Mouse (Mus musculus): Measurements from ENCODE around the gene Akain1. TPM values are rescaled to one million over a fixed set of nuclear protein-coding genes. Genes with fewer than 3 reads are reported as not detected.

Gene Akain1
- polyA plus RNA-seq (2012; ENCODE audit: insufficient read depth, insufficient read length, low replicate concordance, missing spikeins) = not detected in 2 replicates

DNA sequence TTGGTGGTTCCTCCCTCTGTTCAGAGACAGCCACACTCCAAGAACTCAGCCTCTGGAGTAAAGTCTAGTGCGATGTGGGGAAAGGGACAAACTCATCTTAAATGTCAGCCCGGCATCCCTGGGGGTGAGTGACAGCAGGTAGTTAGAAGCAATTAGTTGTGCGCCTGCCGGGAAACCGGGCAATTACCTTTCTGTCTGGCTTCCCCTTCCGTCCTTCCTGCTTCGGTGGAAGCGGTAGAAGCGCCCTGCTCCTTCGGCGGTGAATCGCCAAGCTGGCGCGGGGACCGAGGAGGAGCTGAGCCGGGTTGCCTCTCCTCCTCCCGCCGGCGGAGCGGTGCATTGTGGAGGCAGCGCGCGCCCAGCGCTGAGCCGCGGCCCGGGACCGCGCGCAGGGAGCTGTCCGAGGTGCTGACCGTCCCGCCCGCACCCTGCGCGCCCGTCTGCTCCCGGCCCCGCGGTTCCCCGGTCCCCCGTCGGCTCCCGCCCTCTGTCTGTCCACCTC lies at the start of gene Akain1:
Gene Akain1, plus strand, starts transcription at position 337 of the 502 bp plus-strand sequence.
- TF ChIP-seq CTCF (IDR thresholded peaks at IDR 0.05; ENCODE audit: insufficient read depth, low read depth, low read length) (0 out of 2 replicates have a peak, but pooled peaks have one; percentile 7), POLR2A (IDR thresholded peaks at IDR 0.05; ENCODE audit: insufficient read depth, low read depth, low read length) (0 out of 2 replicates have a peak, but pooled peaks have one; percentile 35)
- Histone ChIP-seq H3K4me1 (ENCODE audit: control insufficient read depth, insufficient read depth, low read length) (peaks cover 10% of the 10 kb centered on the region), H3K27ac (ENCODE audit: insufficient read depth, low read depth, low read length) (peak within 1 kb of the TSS; percentile 49), H3K4me3 (ENCODE audit: insufficient read depth, low read depth, low read length) (peak within 1 kb of the TSS; percentile 56)
- under 1% methylated on average over 38 of the region's 44 CpGs for WGBS

DNA sequence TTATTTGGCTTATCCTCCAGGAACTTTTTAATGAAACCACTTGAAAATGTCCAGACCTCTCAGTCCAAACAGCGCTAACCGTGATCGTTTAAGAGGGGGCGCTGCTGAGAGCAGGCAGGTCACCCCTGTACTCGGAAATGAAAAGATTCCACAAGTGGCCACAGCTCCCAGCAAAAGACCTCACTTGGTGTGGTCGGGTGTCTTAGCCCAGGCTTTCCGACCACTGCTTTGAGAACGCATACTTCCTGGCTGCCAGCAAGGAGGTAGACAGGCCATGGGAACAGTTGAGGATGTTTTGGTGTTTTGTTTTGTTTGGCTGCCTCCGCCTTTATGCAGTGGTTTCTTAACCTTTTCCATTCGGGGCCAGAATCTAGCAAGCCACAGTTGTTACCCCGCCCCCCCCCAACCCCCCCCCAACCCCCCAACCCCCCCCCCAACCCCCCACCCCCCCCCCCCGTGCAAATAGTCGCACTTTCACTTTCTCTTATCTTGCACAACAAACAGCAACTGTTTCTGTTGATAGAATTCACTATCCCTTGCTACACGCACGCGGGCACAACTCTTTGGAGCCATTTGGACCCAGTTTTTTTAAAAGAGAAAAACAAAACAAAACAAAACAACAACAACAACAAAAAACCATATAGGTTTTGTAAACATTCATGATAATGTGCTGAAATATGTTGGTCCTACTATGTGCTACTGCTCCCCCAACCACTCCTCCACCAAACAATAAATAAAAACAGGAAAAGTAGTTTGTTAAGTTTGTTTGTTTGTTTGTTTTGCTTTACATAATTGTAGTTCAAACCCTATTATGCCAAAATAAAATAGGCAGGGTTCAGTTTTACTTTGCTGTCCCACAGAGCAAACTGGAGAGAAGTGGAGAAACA lies 42.7 kb upstream of the Akain1 start:
- H3K4me3 ChIP-seq (ENCODE audit: insufficient read depth, low read depth, low read length) = 0 out of 2 replicates have a peak overlapping the region, but pooled peaks have one; percentile 11
- H3K4me1 ChIP-seq (ENCODE audit: control insufficient read depth, insufficient read depth, low read length) = no peaks in the 10 kb centered on the region
- WGBS = 19% methylated on average over 16 of the region's 16 CpGs
- no peak overlapping the region for H3K27ac ChIP-seq (ENCODE audit: insufficient read depth, low read depth, low read length)
- TF ChIP-seq POLR2A (IDR thresholded peaks at IDR 0.05; ENCODE audit: insufficient read depth, low read depth, low read length) = no peak
- no peak for TF ChIP-seq CTCF (IDR thresholded peaks at IDR 0.05; ENCODE audit: insufficient read depth, low read depth, low read length)

DNA sequence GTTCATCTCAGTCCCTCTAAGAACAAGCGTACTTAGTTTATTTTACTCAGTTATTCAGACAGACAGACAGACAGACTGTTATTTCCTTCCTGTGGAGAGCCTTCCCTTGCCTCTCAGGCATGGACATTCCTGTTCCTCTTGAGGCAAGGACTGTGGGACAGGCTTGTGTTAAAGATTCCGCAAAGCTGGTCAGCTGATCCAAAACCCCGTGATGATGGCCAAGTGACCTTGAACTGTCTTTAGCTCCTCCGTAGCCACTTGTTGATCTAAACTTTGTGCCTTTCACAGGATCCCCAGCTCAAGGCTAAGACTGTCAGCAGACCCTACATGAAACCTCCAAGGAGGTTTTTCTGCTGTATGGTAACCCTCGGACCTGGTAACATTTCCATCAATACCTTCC lies 42.0 kb upstream of the Akain1 start:
- no peak for TF ChIP-seq POLR2A (IDR thresholded peaks at IDR 0.05; ENCODE audit: insufficient read depth, low read depth, low read length)
- no peak for TF ChIP-seq CTCF (IDR thresholded peaks at IDR 0.05; ENCODE audit: insufficient read depth, low read depth, low read length)
- no peak overlapping the region for H3K4me3 ChIP-seq (ENCODE audit: insufficient read depth, low read depth, low read length)
- 61% methylated on average over 5 of the region's 5 CpGs for WGBS
- H3K4me1 ChIP-seq (ENCODE audit: control insufficient read depth, insufficient read depth, low read length) = no peaks in the 10 kb centered on the region
- H3K27ac ChIP-seq (ENCODE audit: insufficient read depth, low read depth, low read length) = no peak overlapping the region

GRCm38 (mm10) chr17:69398092-69398491 lies 41.0 kb upstream of the Akain1 start:
- TF ChIP-seq CTCF (IDR thresholded peaks at IDR 0.05; ENCODE audit: insufficient read depth, low read depth, low read length) = no peak
- TF ChIP-seq POLR2A (IDR thresholded peaks at IDR 0.05; ENCODE audit: insufficient read depth, low read depth, low read length) = no peak
- Histone ChIP-seq H3K27ac (ENCODE audit: insufficient read depth, low read depth, low read length) (no peak overlapping the region), H3K4me3 (ENCODE audit: insufficient read depth, low read depth, low read length) (no peak overlapping the region), H3K4me1 (ENCODE audit: control insufficient read depth, insufficient read depth, low read length) (no peaks in the 10 kb centered on the region)

- WGBS = 79% methylated on average over 2 of the region's 2 CpGs
- Histone ChIP-seq H3K4me1 (ENCODE audit: control insufficient read depth, insufficient read depth, low read length) (no peaks in the 10 kb centered on the region), H3K27ac (ENCODE audit: insufficient read depth, low read depth, low read length) (no peak overlapping the region), H3K4me3 (ENCODE audit: insufficient read depth, low read depth, low read length) (no peak overlapping the region)
- no peak for TF ChIP-seq POLR2A (IDR thresholded peaks at IDR 0.05; ENCODE audit: insufficient read depth, low read depth, low read length)
- no peak for TF ChIP-seq CTCF (IDR thresholded peaks at IDR 0.05; ENCODE audit: insufficient read depth, low read depth, low read length)
These were observed 38.0 kb upstream of the Akain1 start for GRCm38 (mm10) chr17:69401146-69401545.

DNA sequence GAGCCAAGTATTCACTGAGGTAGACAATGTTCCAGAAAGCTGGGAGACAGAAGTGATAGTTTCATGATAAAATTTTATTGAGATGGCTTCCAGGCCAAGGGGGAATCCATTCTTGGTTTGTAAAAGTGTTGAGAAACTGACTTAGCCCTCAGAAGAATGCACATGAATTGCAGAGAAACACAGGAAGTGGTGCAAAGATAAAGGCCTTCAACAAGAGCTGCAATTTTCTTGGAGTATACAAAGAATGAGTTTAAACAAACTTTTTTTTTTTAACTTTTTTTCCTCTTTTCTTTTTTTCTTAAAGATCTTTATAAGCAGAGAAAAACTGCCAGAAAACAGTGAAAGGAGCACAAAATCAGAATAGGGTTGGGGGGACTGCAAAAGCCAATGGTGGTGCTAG lies 23.0 kb upstream of the Akain1 start:
- Histone ChIP-seq H3K4me1 (ENCODE audit: control insufficient read depth, insufficient read depth, low read length) (no peaks in the 10 kb centered on the region), H3K4me3 (ENCODE audit: insufficient read depth, low read depth, low read length) (no peak overlapping the region), H3K27ac (ENCODE audit: insufficient read depth, low read depth, low read length) (no peak overlapping the region)
- TF ChIP-seq POLR2A (IDR thresholded peaks at IDR 0.05; ENCODE audit: insufficient read depth, low read depth, low read length) (no peak), CTCF (IDR thresholded peaks at IDR 0.05; ENCODE audit: insufficient read depth, low read depth, low read length) (no peak)

GRCm38 (mm10) chr17:69416920-69417661 lies 22.0 kb upstream of the Akain1 start:
- no peaks in the 10 kb centered on the region for H3K4me1 ChIP-seq (ENCODE audit: control insufficient read depth, insufficient read depth, low read length)
- TF ChIP-seq CTCF (IDR thresholded peaks at IDR 0.05; ENCODE audit: insufficient read depth, low read depth, low read length) = no peak
- TF ChIP-seq POLR2A (IDR thresholded peaks at IDR 0.05; ENCODE audit: insufficient read depth, low read depth, low read length) = peak; percentile 82
- peak overlapping the region; percentile 91 for H3K4me3 ChIP-seq (ENCODE audit: insufficient read depth, low read depth, low read length)
- under 1% methylated on average over 56 of the region's 56 CpGs for WGBS
- peak overlapping the region; percentile 97 for H3K27ac ChIP-seq (ENCODE audit: insufficient read depth, low read depth, low read length)

DNA sequence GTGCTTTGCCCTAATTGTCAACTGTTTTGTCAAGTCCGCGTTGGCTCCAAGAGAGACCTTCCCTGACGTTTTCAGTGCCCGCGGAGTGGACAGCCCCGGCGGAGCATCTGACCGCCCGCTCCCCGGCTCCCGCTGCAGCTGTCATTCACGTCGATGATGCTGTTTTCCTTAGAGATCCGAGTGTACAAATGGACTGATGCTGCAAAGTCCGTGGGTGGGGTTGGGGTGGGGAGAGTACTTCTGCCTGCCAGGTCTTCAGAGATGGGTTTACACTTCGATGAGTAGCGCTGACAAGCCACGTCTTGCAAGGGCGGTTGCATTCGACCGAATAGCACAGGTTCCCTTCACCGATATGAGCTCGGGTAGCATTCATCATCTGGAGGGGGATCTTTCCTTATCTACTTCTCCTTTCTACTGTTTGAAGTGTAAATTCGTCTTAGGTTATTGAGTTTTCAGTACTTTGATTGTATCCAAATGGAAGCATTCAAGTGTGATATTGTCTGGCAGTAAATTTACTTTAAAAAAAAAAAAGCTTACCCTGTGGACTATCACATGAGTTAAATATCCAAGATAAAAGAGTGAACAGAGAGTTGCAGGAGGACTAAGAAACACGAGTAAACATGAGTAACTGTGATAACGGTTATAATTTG lies 21.3 kb upstream of the Akain1 start:
- WGBS = 2% methylated on average over 26 of the region's 26 CpGs
- peak overlapping the region; percentile 97 for H3K27ac ChIP-seq (ENCODE audit: insufficient read depth, low read depth, low read length)
- peak overlapping the region; percentile 91 for H3K4me3 ChIP-seq (ENCODE audit: insufficient read depth, low read depth, low read length)
- H3K4me1 ChIP-seq (ENCODE audit: control insufficient read depth, insufficient read depth, low read length) = no peaks in the 10 kb centered on the region
- no peak for TF ChIP-seq POLR2A (IDR thresholded peaks at IDR 0.05; ENCODE audit: insufficient read depth, low read depth, low read length)
- no peak for TF ChIP-seq CTCF (IDR thresholded peaks at IDR 0.05; ENCODE audit: insufficient read depth, low read depth, low read length)
